Mouse (Mus musculus) hindbrain, embryonic 15.5 days (tissue): ENCODE measurements around the gene Cldn34b2. TPM values are rescaled to one million over a fixed set of nuclear protein-coding genes. Genes with fewer than 3 reads are reported as not detected.
"Not testable (repeated sequence)": the region's sequence is repeated elsewhere in the genome, so short reads cannot be mapped to it uniquely, and the experiment has no call there.

Source experiments
- ATAC-seq: fragments of 200-750 bp; cut with Nextera tagmentation; 2 replicates; pipeline ENCODE4 v1.8.0; 2017; ENCODE audit warnings: low read depth, moderate number of reproducible peaks, moderate TSS enrichment; ENCODE audit not compliant: low FRiP score
- H3K27ac ChIP-seq: fragments of 300-500 bp; sonication (generic); replicated peaks from 2 replicates; pipeline ENCODE4 v1.5.1; 2015; ENCODE audit warnings: mild to moderate bottlenecking, inconsistent platforms
- H3K27me3 ChIP-seq: fragments of 300-500 bp; sonication (generic); 2 replicates; pipeline ENCODE4 v1.6.1; 2015; ENCODE audit warnings: control low read depth, inconsistent platforms
- H3K36me3 ChIP-seq: fragments of 300-500 bp; sonication (generic); 2 replicates; pipeline ENCODE4 v1.6.1; 2015; ENCODE audit warnings: control low read depth, inconsistent platforms
- H3K4me1 ChIP-seq: fragments of 300-500 bp; sonication (generic); replicated peaks from 2 replicates; pipeline ENCODE4 v1.6.1; 2015; ENCODE audit warnings: control low read depth, inconsistent platforms
- H3K4me2 ChIP-seq: fragments of 300-500 bp; sonication (generic); 2 replicates; pipeline ENCODE4 v1.6.1; 2015; ENCODE audit warnings: moderate library complexity, mild to moderate bottlenecking, inconsistent platforms
- H3K4me3 ChIP-seq: fragments of 300-500 bp; sonication (generic); 2 replicates; pipeline ENCODE4 v1.5.1; 2015; ENCODE audit warnings: mild to moderate bottlenecking, inconsistent platforms
- H3K9ac ChIP-seq: fragments of 300-500 bp; sonication (generic); 2 replicates; pipeline ENCODE4 v1.6.1; 2015; ENCODE audit warnings: inconsistent platforms
- H3K9me3 ChIP-seq: fragments of 300-500 bp; sonication (generic); 2 replicates; pipeline ENCODE4 v1.6.1; 2016; ENCODE audit warnings: control low read depth, inconsistent platforms
- WGBS: fragments of 180-500 bp; shearing (Covaris S2); methylation state at CpG from one replicate; pipeline ENCODE4 v1.1.7; 2015; 5-methylcytosine and 5-hydroxymethylcytosine counted together
- polyA plus RNA-seq: library from polyadenylated mRNA; unstranded; fragments of >200 nt; fragmentation: Nextera tagmentation; extraction: Ambion mirVana; gene quantifications from 2 replicates; pipeline ENCODE4 v1.2.1, GENCODE M21; 2015

Gene Cldn34b2
- polyA plus RNA-seq, 1 experiment from 2014 or later = not detected

DNA sequence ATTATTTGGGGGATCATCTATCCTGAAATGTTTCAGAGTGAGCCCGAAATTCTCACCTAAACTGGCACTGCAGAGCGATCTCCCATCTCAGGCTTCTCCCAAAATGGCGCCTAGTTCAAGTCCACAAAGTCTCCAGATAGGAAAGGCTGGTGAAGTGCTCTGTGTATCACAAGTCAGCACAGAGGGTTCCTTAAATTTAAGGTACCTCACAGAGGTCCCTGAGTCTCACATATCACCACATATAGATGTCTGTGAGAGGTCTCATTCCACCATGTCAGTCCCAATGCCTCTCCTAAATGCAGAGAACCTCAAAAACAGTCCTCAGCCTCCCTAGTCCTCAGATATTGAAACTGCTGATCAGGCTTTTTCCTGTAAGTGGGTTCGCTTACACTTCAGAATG lies 34.6 kb downstream of the Cldn34b2 start, which contains the start of gene Magea2:
Gene Magea2, minus strand, starts transcription at position 101 of the 400 bp plus-strand sequence.
- not testable (repeated sequence) for H3K4me2 ChIP-seq, H3K36me3 ChIP-seq, H3K9me3 ChIP-seq, H3K9ac ChIP-seq, H3K4me1 ChIP-seq, H3K4me3 ChIP-seq, H3K27me3 ChIP-seq, H3K27ac ChIP-seq, ATAC-seq
- 90% methylated on average over 4 of the region's 4 CpGs for WGBS

DNA sequence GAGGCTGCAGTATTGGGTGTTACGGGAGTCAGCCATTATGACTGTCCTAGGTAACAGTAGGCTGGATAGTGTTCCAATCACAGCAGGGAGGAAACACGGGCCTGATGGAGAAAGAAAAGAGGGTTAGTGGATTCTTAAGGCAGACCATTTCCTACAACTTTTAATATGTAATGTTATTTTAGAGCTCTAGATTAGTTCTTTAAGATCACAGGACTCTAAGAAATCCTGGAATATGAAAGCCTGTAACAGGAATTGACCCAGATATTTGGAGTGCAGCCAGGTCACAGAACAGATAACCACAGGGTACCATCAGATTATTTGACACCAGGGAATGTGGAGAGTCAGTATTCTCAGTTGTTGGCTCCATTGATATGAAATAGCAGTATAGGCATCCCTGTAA lies 38.5 kb downstream of the Cldn34b2 start, which contains the start of gene Magea1:
Gene Magea1, minus strand, starts transcription at position 101 of the 400 bp plus-strand sequence.
- ATAC-seq, H3K27ac ChIP-seq: not testable (repeated sequence)

More for the DNA sequence above, 38.5 kb downstream of the Cldn34b2 start, which contains the start of gene Magea1:
- not testable (repeated sequence) for H3K4me3 ChIP-seq, H3K27me3 ChIP-seq, H3K4me2 ChIP-seq, H3K9me3 ChIP-seq, H3K4me1 ChIP-seq, H3K9ac ChIP-seq, H3K36me3 ChIP-seq
- 60% methylated on average over 1 of the region's 2 CpGs for WGBS

Other genes with a start within 250 kb of the Cldn34b2 start
- gene Cldn34b1, start 238.1 kb downstream of the Cldn34b2 start, polyA plus RNA-seq = not detected in 2 replicates
- not detected in 2 replicates for gene Magea6, start 192.4 kb downstream of the Cldn34b2 start, polyA plus RNA-seq
- gene Magea3, start 178.9 kb downstream of the Cldn34b2 start, polyA plus RNA-seq = not detected in 2 replicates
- gene Magea8, start 132.6 kb downstream of the Cldn34b2 start, polyA plus RNA-seq = not detected in 2 replicates
- gene Magea5, start 65.3 kb downstream of the Cldn34b2 start, polyA plus RNA-seq = not detected in 2 replicates
- not detected in 2 replicates for gene Magea1, start 38.6 kb downstream of the Cldn34b2 start, polyA plus RNA-seq
- not detected in 2 replicates for gene Magea2, start 34.7 kb downstream of the Cldn34b2 start, polyA plus RNA-seq
- 79.0 and 82.0 TPM in 2 replicates for gene Sat1, start 88.0 kb upstream of the Cldn34b2 start, polyA plus RNA-seq
- 41.5 and 44.6 TPM in 2 replicates for gene Acot9, start 134.0 kb upstream of the Cldn34b2 start, polyA plus RNA-seq
- gene Prdx4, start 212.3 kb upstream of the Cldn34b2 start, polyA plus RNA-seq = 103 and 110 TPM in 2 replicates